Mouse (Mus musculus) megakaryocyte, embryonic 14.5 days (primary cell): ENCODE measurements at regions not wholly inside any gene's neighbourhood (a gene's known extent, or its start where the extent isn't known, plus 50 kb on each side); places are given as distances from the start of the nearest gene placed in this dataset.

ENCODE experiments used
- FLI1 ChIP-seq: IDR thresholded peaks from 2 replicates; pipeline ENCODE4 v1.6.1; 2012; ENCODE audit warnings: low read length, inconsistent platforms, mixed read lengths
- GATA1 ChIP-seq: IDR thresholded peaks from 3 replicates; pipeline ENCODE4 v1.6.1; 2012; ENCODE audit warnings: mixed read lengths, low read length, inconsistent platforms, borderline replicate concordance

DNA sequence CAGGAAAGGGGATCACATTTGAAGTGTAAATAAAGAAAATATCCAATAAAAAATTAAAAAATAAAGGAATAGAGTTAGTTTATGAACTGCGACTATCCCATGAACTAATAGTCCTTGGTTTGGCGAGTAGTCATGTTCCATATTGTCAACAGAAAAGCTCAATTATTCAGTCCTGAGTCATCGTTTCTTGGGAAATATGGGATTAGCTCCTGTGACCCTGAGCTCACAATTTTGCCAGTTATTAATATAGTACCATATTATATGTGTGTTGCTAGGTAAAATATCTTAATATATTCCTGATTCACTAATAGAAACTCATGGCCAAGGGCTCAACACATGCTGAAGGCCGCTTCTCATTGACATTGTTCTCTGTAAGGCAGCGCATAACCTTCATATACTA, 126.4 kb upstream of the Ccdc122 start:
- no peak for TF ChIP-seq GATA1
- no peak for TF ChIP-seq FLI1
